Mouse (Mus musculus) hindbrain, postnatal 0 days (tissue): ENCODE measurements around the gene Ptgis. TPM values are rescaled to one million over a fixed set of nuclear protein-coding genes. Genes with fewer than 3 reads are reported as not detected.
A peak's percentile ranks its signal among the peaks of the same experiment; 100 is the strongest.

Experiments used
- ATAC-seq: fragments of 200-750 bp; cut with Nextera tagmentation; 2 replicates; pipeline ENCODE4 v1.8.0; 2017; ENCODE audit warnings: mild to moderate bottlenecking, moderate TSS enrichment, moderate library complexity
- DNase-seq: peaks from one replicate; pipeline ENCODE4 v3.0.0-alpha.2; 2015; ENCODE audit warnings: low spot score
- H3K27ac ChIP-seq: fragments of 300-500 bp; sonication (generic); 2 replicates; pipeline ENCODE4 v1.5.1; 2014; ENCODE audit warnings: mild to moderate bottlenecking
- H3K27me3 ChIP-seq: fragments of 300-500 bp; sonication (generic); 2 replicates; pipeline ENCODE4 v1.6.1; 2014; ENCODE audit warnings: low read length, mixed read lengths; ENCODE audit not compliant: insufficient read depth
- H3K36me3 ChIP-seq: fragments of 300-500 bp; sonication (generic); 2 replicates; pipeline ENCODE4 v1.6.1; 2014; ENCODE audit warnings: low read length, mixed read lengths; ENCODE audit not compliant: insufficient read depth
- H3K4me1 ChIP-seq: fragments of 300-500 bp; sonication (generic); 2 replicates; pipeline ENCODE4 v1.6.1; 2014; ENCODE audit warnings: antibody characterized with exemption, low read length, mixed read lengths; ENCODE audit not compliant: insufficient read depth
- H3K4me2 ChIP-seq: fragments of 300-500 bp; sonication (generic); 2 replicates; pipeline ENCODE4 v1.6.1; 2014; ENCODE audit warnings: low read depth, mild to moderate bottlenecking, low read length, moderate library complexity, mixed read lengths
- H3K4me3 ChIP-seq: fragments of 300-500 bp; sonication (generic); 2 replicates; pipeline ENCODE4 v1.5.1; 2014; ENCODE audit warnings: low read length
- H3K9ac ChIP-seq: fragments of 300-500 bp; sonication (generic); replicated peaks from 2 replicates; pipeline ENCODE4 v1.6.1; 2014; ENCODE audit warnings: mild to moderate bottlenecking, low read length, moderate library complexity, mixed read lengths
- H3K9me3 ChIP-seq: fragments of 300-500 bp; sonication (generic); 2 replicates; pipeline ENCODE4 v1.6.1; 2016; ENCODE audit warnings: low read length, mixed read lengths
- CTCF ChIP-seq: IDR thresholded peaks from 2 replicates; pipeline ENCODE4 v1.5.1; 2016; ENCODE audit warnings: antibody characterized with exemption, control low read depth, low read depth
- WGBS: fragments of 180-500 bp; shearing (Covaris S2); extraction: QIAGEN DNeasy Blood & Tissue Kit; methylation state at CpG from one replicate; pipeline ENCODE4 v1.1.7; 2014; 5-methylcytosine and 5-hydroxymethylcytosine counted together
- polyA plus RNA-seq: library from polyadenylated mRNA; unstranded; fragments of >200 nt; fragmentation: Nextera tagmentation; extraction: Ambion mirVana; gene quantifications from 2 replicates; pipeline ENCODE4 v1.2.1, GENCODE M21; 2015
- total RNA-seq: library from RNA; depleted of rRNA; stranded (reverse); fragments of >200 nt; gene quantifications from 2 replicates; pipeline ENCODE4 v1.2.3, GENCODE M21; 2014

Gene Ptgis
- total and polyA plus RNA-seq, 2 experiments from 2014 or later, result 4.4 to 7.7 TPM

GRCm38 (mm10) chr2:167198660-167199427 is 41.6 kb downstream of the Ptgis start:
- Histone ChIP-seq H3K9ac (no peak overlapping the region), H3K4me3 (no peak overlapping the region), H3K4me1 (0 out of 2 replicates have a peak, but pooled peaks cover 10% of the 10 kb centered on the region), H3K36me3 (no peaks in the 10 kb centered on the region), H3K27me3 (no peaks in the 10 kb centered on the region), H3K27ac (no peak overlapping the region), H3K9me3 (no peaks in the 10 kb centered on the region), H3K4me2 (no peak overlapping the region)
- TF ChIP-seq CTCF, result no peak
- ATAC-seq (no peak), DNase-seq (no peak)
- WGBS, result 48% methylated on average over 13 of the region's 13 CpGs

GRCm38 (mm10) chr2:167193361-167193760 is 47.0 kb downstream of the Ptgis start:
- Histone ChIP-seq H3K9ac (no peak overlapping the region), H3K27me3 (0 out of 2 replicates have a peak, but pooled peaks cover 5% of the 10 kb centered on the region), H3K9me3 (no peaks in the 10 kb centered on the region), H3K4me2 (no peak overlapping the region), H3K4me1 (peaks cover 7% of the 10 kb centered on the region; the same call in 1 of the 2 replicates), H3K4me3 (no peak overlapping the region), H3K36me3 (no peaks in the 10 kb centered on the region), H3K27ac (no peak overlapping the region)
- no peak for DNase-seq
- TF ChIP-seq CTCF, result no peak
- no peak for ATAC-seq
- WGBS, result 87% methylated on average over 3 of the region's 3 CpGs

GRCm38 (mm10) chr2:167190076-167190399 is 50.4 kb downstream of the Ptgis start, which contains the start of gene Kcnb1:
Kcnb1 (minus strand) TSS chr2:167190155.
- WGBS, result under 1% methylated on average over 38 of the region's 41 CpGs
- Histone ChIP-seq H3K27ac (peak within 1 kb of the TSS; percentile 26; the same call in 1 of the 2 replicates), H3K27me3 (0 out of 2 replicates have a peak, but pooled peaks cover 5% of the 10 kb centered on the region), H3K36me3 (no peaks in the 10 kb centered on the region), H3K4me2 (peak within 1 kb of the TSS; percentile 69), H3K9ac (peak within 1 kb of the TSS; percentile 72), H3K4me1 (peaks cover 7% of the 10 kb centered on the region; the same call in 1 of the 2 replicates), H3K9me3 (no peaks in the 10 kb centered on the region), H3K4me3 (peak within 1 kb of the TSS; percentile 60)
- DNase-seq (peak; percentile 90), ATAC-seq (peak; percentile 81)
- TF ChIP-seq CTCF, result peak; percentile 29; the same call in 1 of the 2 replicates

GRCm38 (mm10) chr2:167189291-167190075 is 50.9 kb downstream of the Ptgis start:
- WGBS, result under 1% methylated on average over 64 of the region's 91 CpGs
- H3K4me3 ChIP-seq, result peak overlapping the region; percentile 60
- no peaks in the 10 kb centered on the region for H3K36me3 ChIP-seq
- ATAC-seq, result peak; percentile 31; the same call in 1 of the 2 replicates
- H3K27me3 ChIP-seq, result 0 out of 2 replicates have a peak, but pooled peaks cover 5% of the 10 kb centered on the region
- H3K9ac ChIP-seq, result peak overlapping the region; percentile 72
- peak; percentile 59 for DNase-seq
- H3K4me1 ChIP-seq, result peaks cover 7% of the 10 kb centered on the region; the same call in 1 of the 2 replicates
- no peak for TF ChIP-seq CTCF
- H3K9me3 ChIP-seq, result no peaks in the 10 kb centered on the region
- peak overlapping the region; percentile 69 for H3K4me2 ChIP-seq
- peak overlapping the region; percentile 26; the same call in 1 of the 2 replicates for H3K27ac ChIP-seq

- H3K9ac ChIP-seq, result no peak overlapping the region; the same call in 1 of the 2 replicates
- ATAC-seq (peak; percentile 50; the same call in 1 of the 2 replicates), DNase-seq (peak; percentile 65)
- WGBS, result 16% methylated on average over 69 of the region's 83 CpGs
- 0 out of 2 replicates have a peak, but pooled peaks cover 5% of the 10 kb centered on the region for H3K27me3 ChIP-seq
- TF ChIP-seq CTCF, result peak; percentile 32; the same call in 1 of the 2 replicates
- peak overlapping the region; percentile 60 for H3K4me3 ChIP-seq
- peaks cover 7% of the 10 kb centered on the region; the same call in 1 of the 2 replicates for H3K4me1 ChIP-seq
- H3K36me3 ChIP-seq, result no peaks in the 10 kb centered on the region
- H3K4me2 ChIP-seq, result peak overlapping the region; percentile 69
- H3K27ac ChIP-seq, result no peak overlapping the region
- H3K9me3 ChIP-seq, result no peaks in the 10 kb centered on the region
Observed at GRCm38 (mm10) chr2:167188315-167189207, 51.8 kb downstream of the Ptgis start.
